ENCODE assay signal across 9 mouse cellular contexts in the genomic region with DNA sequence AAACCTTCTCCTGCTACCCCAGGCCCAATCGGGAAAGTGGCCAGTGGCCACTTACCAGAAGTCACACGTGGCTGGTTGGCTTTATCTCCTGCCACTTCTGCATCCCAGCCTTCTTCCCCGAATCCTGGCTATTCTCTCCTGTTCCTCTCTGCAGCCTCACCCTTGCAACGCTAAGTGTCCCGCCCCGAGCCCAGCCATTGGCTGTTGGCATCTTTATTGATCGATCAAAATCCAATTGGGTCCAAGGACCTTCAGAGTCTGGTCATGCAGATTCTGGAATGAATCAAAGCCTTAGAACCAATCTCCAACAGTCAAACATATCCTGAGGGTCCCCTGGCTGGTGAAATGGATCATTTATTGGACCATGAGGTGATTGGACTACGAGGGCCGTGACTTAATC.
"Had no signal": no experiment of that assay in that cellular context is flagged by ENCODE, and none has a peak within 500 bp of the region (broad histone marks: within the 10 kb centered on the region; RNA-seq: fewer than 3 reads in every experiment).

No protein-coding gene starts in this region.

- H3K4me3 ChIP-seq: midbrain, embryonic 10.5 days; midbrain, embryonic 12.5 days; myocyte; neural tube, embryonic 13.5 days; neural tube, embryonic 15.5 days had no signal

- DNase-seq: right cerebral cortex, adult 18-20 months; right cerebral cortex, postnatal 25 days had no signal

- H3K9me3 ChIP-seq: midbrain, embryonic 10.5 days; midbrain, embryonic 12.5 days; neural tube, embryonic 15.5 days had no signal

- ATAC-seq: midbrain, embryonic 16.5 days had no signal

- H3K9ac ChIP-seq: lung, embryonic 14.5 days; midbrain, embryonic 12.5 days; neural tube, embryonic 13.5 days; neural tube, embryonic 15.5 days had no signal

- H3K36me3 ChIP-seq: midbrain, embryonic 10.5 days; midbrain, embryonic 12.5 days; neural tube, embryonic 13.5 days; neural tube, embryonic 15.5 days had no signal

- H3K27ac ChIP-seq: midbrain, embryonic 10.5 days; midbrain, embryonic 12.5 days; neural tube, embryonic 13.5 days; neural tube, embryonic 15.5 days had no signal

- H3K4me2 ChIP-seq: midbrain, embryonic 12.5 days; neural tube, embryonic 13.5 days; neural tube, embryonic 15.5 days had no signal

- H3K4me1 ChIP-seq: midbrain, embryonic 10.5 days; midbrain, embryonic 12.5 days; neural tube, embryonic 13.5 days; neural tube, embryonic 15.5 days had no signal

- H3K27me3 ChIP-seq: midbrain, embryonic 12.5 days; neural tube, embryonic 13.5 days; neural tube, embryonic 15.5 days had no signal
